Mouse (Mus musculus) ovary, postnatal 14 days (tissue): ENCODE data around the gene Socs2.

Experiments
- DNase-seq: peaks from one replicate; pipeline ENCODE4 v3.0.0; 2022; ENCODE audit warnings: low spot score

The Socs2 gene

DNA sequence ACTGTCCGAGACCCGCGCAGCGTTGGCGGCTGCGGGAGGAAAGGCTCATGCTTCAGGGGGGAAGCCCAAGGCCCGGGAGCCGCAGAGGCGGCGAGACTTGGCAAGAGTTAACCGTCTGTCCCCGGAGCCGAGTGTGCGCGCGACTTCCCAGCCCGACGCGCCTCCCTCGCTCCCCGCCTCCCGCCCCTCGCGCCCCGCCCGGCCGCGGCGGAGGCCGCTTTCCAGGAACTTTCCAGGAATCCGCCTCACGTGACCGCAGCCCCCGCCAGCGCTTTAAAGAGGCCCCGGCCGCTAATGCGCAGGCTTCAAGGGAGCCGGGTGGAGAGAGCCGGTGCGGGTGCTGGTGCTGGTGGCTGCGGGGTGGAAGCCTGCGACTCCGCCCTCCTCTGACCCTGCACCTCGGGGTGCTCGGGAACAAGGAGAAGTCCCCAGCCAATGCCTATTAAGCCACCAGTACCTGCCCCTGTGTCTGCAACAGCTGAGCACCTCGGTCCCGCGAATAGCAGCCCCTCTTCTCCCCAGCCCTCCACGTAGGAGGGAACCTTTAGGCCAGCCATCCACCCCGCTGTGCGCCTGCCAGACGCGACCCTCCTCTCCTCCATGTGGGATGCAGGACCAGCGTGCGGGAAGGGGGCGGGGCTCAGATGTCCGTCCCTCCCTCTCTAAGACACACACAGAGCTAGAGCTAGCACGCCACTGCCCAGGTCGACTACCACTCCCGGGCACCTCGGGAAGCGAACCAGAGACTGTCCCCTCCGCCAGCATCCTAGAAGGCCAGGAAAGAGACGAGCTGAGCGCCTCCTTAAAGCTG, at the start of gene Socs2:
Gene Socs2, minus strand, starts transcription at position 496 of the 811 bp plus-strand sequence.
- peak; percentile 95 for DNase-seq

DNA sequence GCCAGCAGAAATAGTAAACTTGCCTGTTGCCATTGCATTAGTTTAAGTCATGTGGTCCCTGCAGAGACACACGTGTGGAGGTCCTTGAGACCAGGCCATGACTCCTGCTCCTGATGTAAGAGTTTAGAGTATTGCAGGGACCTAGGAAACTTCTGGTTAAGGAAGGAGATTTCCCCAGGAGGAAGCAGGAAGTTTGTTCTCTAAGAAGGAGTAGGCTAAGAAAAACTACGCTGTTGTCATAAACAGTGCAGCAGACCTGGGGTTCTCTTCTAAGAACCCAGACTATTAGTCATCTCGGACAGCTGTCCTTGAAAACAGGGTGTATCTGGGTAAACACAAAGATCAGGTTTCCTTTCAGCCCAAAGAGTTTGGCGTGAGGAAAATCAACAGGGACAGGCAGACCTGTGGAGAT, 48.5 kb upstream of the Socs2 start:
- no peak for DNase-seq

DNA sequence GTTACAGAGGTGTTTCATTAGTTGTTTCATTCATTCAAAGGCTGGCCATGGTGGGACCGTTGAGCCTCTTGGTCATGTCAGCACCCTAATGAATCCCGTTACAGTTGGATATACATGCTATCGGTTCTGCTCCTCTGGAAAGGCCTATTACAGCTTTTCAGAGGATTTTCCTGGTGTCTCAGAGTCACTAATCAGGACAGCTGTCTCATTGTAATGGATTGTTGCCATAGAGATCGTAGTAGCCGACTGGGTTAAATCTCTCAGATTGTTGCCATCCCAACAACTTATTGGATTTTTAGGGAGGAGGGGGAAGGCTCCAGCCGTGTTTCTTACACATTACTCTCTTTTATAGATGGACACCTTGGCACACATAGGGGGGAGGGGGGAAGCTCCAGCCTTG, 47.5 kb upstream of the Socs2 start:
- no peak for DNase-seq

GRCm38 (mm10) chr10:95462231-95462630, 45.3 kb upstream of the Socs2 start:
- DNase-seq: no peak

DNA sequence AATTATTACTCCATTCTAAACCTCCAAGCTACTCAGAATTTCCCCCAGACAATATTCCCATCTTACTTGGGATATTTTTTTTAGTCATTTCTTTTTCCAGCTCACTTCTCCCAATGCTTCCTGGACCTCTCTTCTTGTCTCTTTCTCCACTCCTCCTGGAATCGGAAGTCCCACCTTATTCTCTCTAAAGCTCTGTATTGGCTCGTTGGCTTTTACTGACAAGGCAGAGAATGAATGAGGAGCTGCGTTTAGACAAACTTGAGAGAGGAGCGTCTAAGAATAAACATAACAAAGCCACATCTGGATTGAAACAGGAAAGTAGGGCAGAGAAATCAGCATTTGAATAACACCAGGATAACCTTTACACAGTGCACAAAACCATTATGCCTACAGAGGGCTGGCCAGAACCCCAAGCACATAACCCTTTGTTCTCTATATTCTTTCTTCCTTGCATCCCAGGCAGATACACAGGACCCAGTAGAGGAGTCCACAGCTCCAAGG, 44.1 kb upstream of the Socs2 start:
- no peak for DNase-seq

DNA sequence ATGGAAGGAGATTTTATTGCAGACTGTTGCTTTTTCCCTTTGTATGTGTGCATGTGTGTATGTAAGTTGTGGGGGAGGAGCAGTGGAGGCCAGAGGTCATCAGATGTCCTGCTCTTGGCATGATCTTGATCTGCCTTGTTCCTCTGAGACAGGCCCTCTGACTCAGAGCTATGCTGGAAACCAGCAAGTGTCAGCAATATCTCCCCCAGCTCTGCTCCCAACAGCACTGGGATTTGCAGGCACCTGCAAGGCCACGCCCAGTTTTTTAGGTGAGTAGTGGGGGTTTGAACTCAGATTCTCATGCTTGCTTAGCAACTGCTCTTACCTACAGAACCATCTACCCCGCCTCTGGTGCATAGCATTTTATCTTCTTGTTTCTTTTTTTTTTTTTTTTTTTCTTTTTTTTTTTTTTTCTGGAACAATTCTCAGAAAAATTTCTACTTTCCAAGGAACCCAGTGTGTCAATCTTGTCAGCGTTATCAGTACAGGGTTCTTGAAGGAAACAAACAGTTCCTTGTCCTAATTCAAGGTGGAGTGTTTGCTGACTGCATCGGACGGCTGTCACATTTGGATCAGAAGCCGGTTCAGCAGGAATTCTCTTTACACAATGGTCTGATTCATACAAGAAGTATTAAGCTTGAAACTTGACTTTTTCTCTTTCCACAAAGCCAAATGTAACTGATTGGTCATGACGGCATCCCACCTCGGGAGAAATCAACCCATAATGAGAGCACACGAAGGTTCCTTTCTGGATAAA, 41.2 kb upstream of the Socs2 start:
- no peak for DNase-seq

GRCm38 (mm10) chr10:95457367-95458049, 40.5 kb upstream of the Socs2 start:
- no peak for DNase-seq

- no peak for DNase-seq
These were observed 39.1 kb upstream of the Socs2 start for GRCm38 (mm10) chr10:95456103-95456502.

- DNase-seq: no peak
These were observed 36.3 kb upstream of the Socs2 start for GRCm38 (mm10) chr10:95453282-95453681.

GRCm38 (mm10) chr10:95449033-95449432, 32.1 kb upstream of the Socs2 start:
- no peak for DNase-seq

DNA sequence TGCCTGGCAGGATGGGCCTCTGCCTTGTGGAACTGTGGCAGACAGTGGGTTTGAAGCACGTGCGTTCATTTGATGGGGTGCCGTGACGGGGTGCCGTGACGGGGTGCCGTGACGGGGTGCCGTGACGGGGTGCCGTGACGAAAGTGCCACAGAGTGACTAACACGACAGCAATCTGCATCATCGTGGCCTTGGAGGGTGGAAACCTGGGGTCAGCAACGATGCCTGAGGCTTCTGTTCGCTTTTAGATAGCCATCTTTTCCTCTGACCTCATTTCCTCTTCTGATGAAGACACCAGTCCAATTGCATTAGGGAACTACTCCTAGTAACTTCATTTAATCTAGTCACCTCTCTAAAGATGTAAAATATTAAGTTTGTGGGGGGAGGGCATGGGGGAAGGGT, 31.0 kb upstream of the Socs2 start:
- no peak for DNase-seq

DNA sequence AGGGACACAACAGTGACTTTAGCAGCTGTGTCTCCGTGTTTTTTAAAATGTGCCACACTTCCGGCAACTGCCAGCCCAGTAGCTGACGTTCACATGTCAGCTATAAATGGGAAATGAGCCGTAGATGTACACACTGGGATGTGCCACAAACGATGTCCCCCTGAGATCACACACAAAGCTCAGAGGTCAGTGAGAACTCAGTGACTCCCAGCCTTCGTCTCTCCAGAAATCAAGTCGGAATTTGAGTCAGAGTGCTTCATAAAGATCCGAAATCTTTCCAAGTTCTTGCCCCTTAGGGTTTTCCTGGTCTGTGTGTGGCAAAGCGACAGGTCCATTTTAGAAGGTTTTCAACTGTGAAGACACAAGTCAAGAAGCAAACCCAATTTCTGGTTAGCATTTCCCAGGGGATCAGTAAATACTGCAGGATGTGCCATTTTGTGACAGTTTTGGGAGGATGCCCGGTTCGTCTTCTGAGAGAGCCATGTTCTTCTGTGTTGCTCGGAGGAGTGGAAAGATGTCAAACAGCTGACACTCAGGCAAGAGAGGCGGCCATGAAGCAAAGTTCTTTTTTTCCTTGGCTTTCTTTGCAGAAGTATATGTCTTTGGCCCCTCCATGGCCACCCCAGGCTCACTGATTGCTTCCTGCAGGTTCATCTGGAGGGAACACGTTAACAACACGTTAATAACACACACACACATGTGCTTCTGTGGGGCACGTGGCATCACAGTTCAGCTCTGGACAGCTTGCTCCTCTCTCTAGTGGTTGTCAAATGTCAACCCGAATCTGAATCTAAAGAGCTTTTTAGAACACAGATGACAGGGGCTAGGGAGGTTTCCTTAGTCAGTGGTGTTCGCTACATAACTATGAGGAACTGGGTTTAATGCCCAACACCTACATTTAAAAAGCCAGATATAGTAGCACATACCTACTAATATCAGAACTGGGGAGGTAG, 28.4 kb upstream of the Socs2 start:
- DNase-seq: peak; percentile 23

DNA sequence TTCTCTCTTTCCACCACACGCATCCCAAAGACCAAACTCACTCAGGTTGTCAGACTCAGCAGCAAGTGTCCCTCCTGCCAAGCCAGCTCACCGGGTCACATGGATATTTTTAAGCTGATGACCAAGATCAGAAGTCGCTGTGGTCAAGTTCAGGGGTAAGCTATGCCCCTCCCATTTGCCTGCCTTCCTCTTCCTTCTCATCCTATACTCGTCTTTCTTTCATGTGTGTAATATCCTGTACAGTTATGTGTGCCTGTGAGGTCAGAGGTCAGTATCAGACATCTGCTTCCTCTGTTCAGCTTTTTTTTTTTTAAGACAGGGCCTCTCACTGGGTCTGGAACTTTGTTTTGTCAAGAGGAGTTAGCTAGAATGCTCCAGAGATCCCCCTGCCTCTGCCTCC, 25.4 kb upstream of the Socs2 start:
- no peak for DNase-seq

DNA sequence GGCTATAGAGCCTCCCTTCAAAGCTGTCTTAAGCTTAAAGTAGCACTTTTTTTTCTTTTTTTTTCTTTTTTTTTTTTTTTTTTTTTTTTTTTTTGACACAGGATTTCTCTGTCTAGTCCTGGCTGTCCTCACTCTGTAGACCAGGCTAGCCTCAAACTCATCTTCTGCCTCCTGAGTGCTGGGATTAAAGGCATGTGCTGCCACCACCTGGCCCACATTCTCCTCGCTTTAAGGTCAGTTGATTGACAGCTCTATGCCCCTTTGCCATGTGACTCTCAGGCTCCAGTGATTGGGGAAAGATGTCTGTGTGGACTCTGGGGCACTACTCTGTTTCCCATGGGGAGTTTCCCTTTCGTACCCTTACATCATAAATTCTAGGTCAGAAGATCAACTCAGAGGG, 23.6 kb upstream of the Socs2 start:
- no peak for DNase-seq

GRCm38 (mm10) chr10:95439718-95440339, 22.8 kb upstream of the Socs2 start:
- no peak for DNase-seq

DNA sequence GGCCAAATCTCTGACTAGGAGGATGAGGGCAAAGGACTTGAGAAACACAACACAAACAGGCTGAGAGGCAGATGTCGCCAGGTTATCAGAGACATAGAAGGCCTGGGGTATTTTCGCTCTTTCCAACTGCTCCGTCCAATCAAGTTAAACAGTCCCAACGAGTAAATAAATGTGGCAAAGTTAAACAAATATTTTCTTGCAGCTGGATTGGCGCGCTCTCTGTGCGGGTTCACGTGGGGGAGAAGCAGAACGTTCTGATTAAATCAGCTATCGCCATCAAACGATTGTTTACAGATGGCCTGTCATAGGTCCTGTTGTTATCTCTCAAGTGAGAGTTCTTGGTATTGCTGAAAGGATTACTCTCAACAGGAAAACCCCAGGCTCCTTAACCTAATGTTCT, 22.0 kb upstream of the Socs2 start:
- DNase-seq: no peak

GRCm38 (mm10) chr10:95430271-95430670, 13.3 kb upstream of the Socs2 start:
- no peak for DNase-seq

DNA sequence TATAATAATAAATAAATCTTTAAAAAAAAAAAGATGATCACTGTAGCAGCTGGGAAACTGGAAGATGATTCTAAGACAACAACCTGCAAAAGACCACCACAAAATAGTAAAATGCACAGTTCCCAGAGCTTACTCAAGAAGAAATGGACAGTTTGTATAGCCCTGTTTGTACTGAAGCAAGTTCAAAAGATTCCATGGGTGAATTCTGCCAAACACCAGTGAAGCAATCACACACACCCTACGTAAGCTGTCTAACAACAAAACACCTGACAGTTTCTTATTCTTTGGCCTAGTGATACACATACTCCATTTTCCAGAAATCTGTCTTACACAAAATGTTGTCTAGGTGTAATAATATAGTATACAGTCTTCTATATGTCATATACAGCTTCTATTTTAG, 12.1 kb upstream of the Socs2 start:
- DNase-seq: no peak

- no peak for DNase-seq
These were observed 9.5 kb upstream of the Socs2 start for GRCm38 (mm10) chr10:95426207-95427115.

GRCm38 (mm10) chr10:95422681-95423080, 5.7 kb upstream of the Socs2 start:
- DNase-seq: no peak
